Mouse (Mus musculus): ENCODE data around the gene Dact1. TPM values are rescaled to one million over a fixed set of nuclear protein-coding genes. Genes with fewer than 3 reads are reported as not detected.

The Dact1 gene
- total RNA-seq (2021) (1 to 10 TPM; 2.5 to 3.8 TPM), polyA plus RNA-seq (2012; rRNA removed) (3.8 and 5.3 TPM in 2 replicates)
- long read RNA-seq, partial matches to known transcripts, result 0 of 4 reads
- long read RNA-seq, other reads (novel, unspliced or antisense), result 0 of 4 reads

GRCm38 (mm10) chr12:71309581-71310067 lies at the start of gene Dact1:
Gene Dact1, plus strand, starts transcription at chr12:71309884.
- Histone ChIP-seq H3K79me2 (replicated peaks; ENCODE audit: control insufficient read depth, insufficient read depth, low read length) (no peaks in the 10 kb centered on the region), H3K9ac (ENCODE audit: low read depth, low read length) (peak within 1 kb of the TSS; percentile 82), H3K4me3 (peak within 1 kb of the TSS; percentile 66), H3K27me3 (ENCODE audit: control insufficient read depth, insufficient read depth, low read length) (0 out of 2 replicates have a peak, but pooled peaks cover 6% of the 10 kb centered on the region), H3K27ac (peak within 1 kb of the TSS; percentile 69), H3K4me1 (ENCODE audit: control insufficient read depth, insufficient read depth, low read length) (no peaks in the 10 kb centered on the region), H3K36me3 (ENCODE audit: control insufficient read depth, insufficient read depth, low read length) (no peaks in the 10 kb centered on the region)
- WGBS, result 0% methylated on average over 43 of the region's 76 CpGs
- peak; percentile 81 to 83 for DNase-seq
- TF ChIP-seq CTCF (IDR thresholded peaks at IDR 0.05) (no peak), EP300 (IDR thresholded peaks at IDR 0.05; ENCODE audit: insufficient read depth, low read depth, low read length) (no peak), POLR2A (IDR thresholded peaks at IDR 0.05; ENCODE audit: insufficient read depth, low read depth, low read length) (no peak)
- intact Hi-C loops (cut with DNase I), result loop anchor here (2.0 to 5.0 kb wide), 3 partner anchors 112 to 397 kb away; no protein-coding TSS in a partner anchor

GRCm38 (mm10) chr12:71264211-71264610 lies 45.5 kb upstream of the Dact1 start:
- no peaks in the 10 kb centered on the region for H3K36me3 ChIP-seq (ENCODE audit: control insufficient read depth, insufficient read depth, low read length)
- H3K27me3 ChIP-seq (ENCODE audit: control insufficient read depth, insufficient read depth, low read length), result no peaks in the 10 kb centered on the region
- no peak overlapping the region for H3K4me3 ChIP-seq
- no peak overlapping the region for H3K9ac ChIP-seq (ENCODE audit: low read depth, low read length)
- H3K4me1 ChIP-seq (ENCODE audit: control insufficient read depth, insufficient read depth, low read length), result no peaks in the 10 kb centered on the region
- intact Hi-C loops (cut with DNase I), result no loop called here
- DNase-seq, result no peak
- no peak overlapping the region for H3K27ac ChIP-seq
- H3K79me2 ChIP-seq (replicated peaks; ENCODE audit: control insufficient read depth, insufficient read depth, low read length), result no peaks in the 10 kb centered on the region
- TF ChIP-seq EP300 (IDR thresholded peaks at IDR 0.05; ENCODE audit: insufficient read depth, low read depth, low read length) (no peak), CTCF (IDR thresholded peaks at IDR 0.05) (no peak), POLR2A (IDR thresholded peaks at IDR 0.05; ENCODE audit: insufficient read depth, low read depth, low read length) (no peak)
- 69% methylated on average over 4 of the region's 4 CpGs for WGBS

- no peak for TF ChIP-seq POLR2A (IDR thresholded peaks at IDR 0.05; ENCODE audit: insufficient read depth, low read depth, low read length)
- no peak for TF ChIP-seq CTCF (IDR thresholded peaks at IDR 0.05)
- TF ChIP-seq EP300 (IDR thresholded peaks at IDR 0.05; ENCODE audit: insufficient read depth, low read depth, low read length), result no peak
- H3K4me1 ChIP-seq (ENCODE audit: control insufficient read depth, insufficient read depth, low read length), result no peaks in the 10 kb centered on the region
- no peak for DNase-seq
- no peaks in the 10 kb centered on the region for H3K79me2 ChIP-seq (replicated peaks; ENCODE audit: control insufficient read depth, insufficient read depth, low read length)
- no peak overlapping the region for H3K27ac ChIP-seq
- H3K36me3 ChIP-seq (ENCODE audit: control insufficient read depth, insufficient read depth, low read length), result no peaks in the 10 kb centered on the region
- no peaks in the 10 kb centered on the region for H3K27me3 ChIP-seq (ENCODE audit: control insufficient read depth, insufficient read depth, low read length)
- H3K9ac ChIP-seq (ENCODE audit: low read depth, low read length), result no peak overlapping the region
- intact Hi-C loops (cut with DNase I), result no loop called here
- no peak overlapping the region for H3K4me3 ChIP-seq
- 87% methylated on average over 7 of the region's 7 CpGs for WGBS
Observed at GRCm38 (mm10) chr12:71269367-71269766, 40.3 kb upstream of the Dact1 start.

- intact Hi-C loops (cut with DNase I), result no loop called here
- Histone ChIP-seq H3K27ac (no peak overlapping the region), H3K4me3 (no peak overlapping the region), H3K79me2 (replicated peaks; ENCODE audit: control insufficient read depth, insufficient read depth, low read length) (no peaks in the 10 kb centered on the region), H3K4me1 (ENCODE audit: control insufficient read depth, insufficient read depth, low read length) (no peaks in the 10 kb centered on the region), H3K27me3 (ENCODE audit: control insufficient read depth, insufficient read depth, low read length) (no peaks in the 10 kb centered on the region), H3K36me3 (ENCODE audit: control insufficient read depth, insufficient read depth, low read length) (no peaks in the 10 kb centered on the region), H3K9ac (ENCODE audit: low read depth, low read length) (no peak overlapping the region)
- TF ChIP-seq CTCF (IDR thresholded peaks at IDR 0.05) (no peak), POLR2A (IDR thresholded peaks at IDR 0.05; ENCODE audit: insufficient read depth, low read depth, low read length) (no peak), EP300 (IDR thresholded peaks at IDR 0.05; ENCODE audit: insufficient read depth, low read depth, low read length) (no peak)
- no peak for DNase-seq
- 71% methylated on average over 5 of the region's 5 CpGs for WGBS
Observed at GRCm38 (mm10) chr12:71271131-71271530, 38.6 kb upstream of the Dact1 start.

GRCm38 (mm10) chr12:71274519-71275237 lies 35.0 kb upstream of the Dact1 start:
- Histone ChIP-seq H3K4me3 (no peak overlapping the region), H3K79me2 (replicated peaks; ENCODE audit: control insufficient read depth, insufficient read depth, low read length) (no peaks in the 10 kb centered on the region), H3K9ac (ENCODE audit: low read depth, low read length) (no peak overlapping the region), H3K36me3 (ENCODE audit: control insufficient read depth, insufficient read depth, low read length) (no peaks in the 10 kb centered on the region), H3K4me1 (ENCODE audit: control insufficient read depth, insufficient read depth, low read length) (no peaks in the 10 kb centered on the region), H3K27me3 (ENCODE audit: control insufficient read depth, insufficient read depth, low read length) (no peaks in the 10 kb centered on the region), H3K27ac (no peak overlapping the region)
- intact Hi-C loops (cut with DNase I), result no loop called here
- peak; percentile 22; the same call in 1 of the 2 replicates for TF ChIP-seq CTCF (IDR thresholded peaks at IDR 0.05)
- TF ChIP-seq EP300 (IDR thresholded peaks at IDR 0.05; ENCODE audit: insufficient read depth, low read depth, low read length), result no peak
- TF ChIP-seq POLR2A (IDR thresholded peaks at IDR 0.05; ENCODE audit: insufficient read depth, low read depth, low read length), result no peak
- no peak for DNase-seq
- 90% methylated on average over 5 of the region's 5 CpGs for WGBS
